ENCODE assay signal across 19 mouse cellular contexts in the genomic region with DNA sequence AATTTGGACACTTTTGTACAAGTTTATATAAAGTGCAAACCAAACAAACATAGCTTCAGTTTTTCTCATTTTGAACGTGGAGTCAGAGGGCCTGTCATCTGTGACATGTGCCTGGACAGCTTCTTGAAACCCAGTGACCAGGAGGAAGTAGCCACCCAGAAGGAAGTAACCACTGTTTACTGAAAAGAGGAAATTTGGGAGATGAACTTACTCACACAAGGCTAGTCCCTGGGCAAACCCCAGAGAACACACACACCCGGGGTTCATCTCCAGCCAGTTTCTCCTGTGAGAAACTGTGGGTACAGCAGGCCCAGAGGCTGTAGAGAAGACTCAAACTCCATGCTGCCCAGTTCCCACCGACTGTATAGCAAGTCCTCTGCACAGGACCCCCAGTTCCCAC. TPM values are rescaled to one million over a fixed set of nuclear protein-coding genes. Genes with fewer than 3 reads are reported as not detected.
DNase-seq lines count a peak whose midpoint lies in the region; ATAC-seq lines count a peak whose summit lies in the region.
"Had no signal": no experiment of that assay in that cellular context is flagged by ENCODE, and none has a peak within 500 bp of the region (broad histone marks: within the 10 kb centered on the region; RNA-seq: fewer than 3 reads in every experiment).

No protein-coding gene starts in this region.

- no peaks in the 10 kb centered on the region for H3K27me3 ChIP-seq in liver, embryonic 13.5 days
- H3K27me3 ChIP-seq: heart, embryonic 13.5 days; midbrain, embryonic 15.5 days had no signal

- no peak overlapping the region for H3K9ac ChIP-seq in liver, embryonic 13.5 days
- H3K9ac ChIP-seq: heart, embryonic 13.5 days; lung, embryonic 14.5 days; midbrain, embryonic 15.5 days had no signal

- no peak for ATAC-seq in liver, embryonic 13.5 days (ENCODE audit: low read depth)
- ATAC-seq in monocyte, adult 5-6 weeks (replicated peaks; ENCODE audit: insufficient number of reproducible peaks, low FRiP score, low TSS enrichment, poor library complexity, severe bottlenecking) = peak; percentile 79
- ATAC-seq: forebrain, embryonic 14.5 days; midbrain, embryonic 15.5 days had no signal

- H3K27ac ChIP-seq in liver, embryonic 13.5 days = peak overlapping the region; percentile 30; the same call in 1 of the 2 replicates
- H3K27ac ChIP-seq: heart, embryonic 13.5 days; hindbrain, embryonic 10.5 days; midbrain, embryonic 15.5 days had no signal

- peak; percentile 28 for DNase-seq in testis, postnatal 10 days (ENCODE audit: low spot score)
- no peak for DNase-seq in testis, postnatal 14 days (ENCODE audit: low spot score)
- no peak for DNase-seq in liver, embryonic 13.5 days
- no peak for DNase-seq in retina, postnatal 1 day
- no peak for DNase-seq in cerebellum, postnatal 25 days
- DNase-seq in kidney, postnatal 14 days = no peak
- DNase-seq: cerebellum, adult 11 months; kidney, adult 8-10 months; kidney, postnatal 36 days; left cerebral cortex, postnatal 4 days; lung, embryonic 14.5 days; thymus, adult 18-20 months had no signal

- no peaks in the 10 kb centered on the region for H3K36me3 ChIP-seq in liver, embryonic 13.5 days
- H3K36me3 ChIP-seq: heart, embryonic 13.5 days; hindbrain, embryonic 10.5 days; midbrain, embryonic 15.5 days had no signal

- H3K4me2 ChIP-seq in liver, embryonic 13.5 days = no peak overlapping the region
- H3K4me2 ChIP-seq: heart, embryonic 13.5 days; lung, embryonic 14.5 days; midbrain, embryonic 15.5 days had no signal

- 24% methylated on average over 3 of the region's 3 CpGs for WGBS in liver, embryonic 13.5 days (ENCODE audit: insufficient replicate concordance)

- no peak overlapping the region for H3K4me3 ChIP-seq in liver, embryonic 13.5 days (replicated peaks)
- H3K4me3 ChIP-seq: erythroblast, embryonic 14.5 days; heart, embryonic 13.5 days; hindbrain, embryonic 10.5 days; megakaryocyte, embryonic 14.5 days; midbrain, embryonic 15.5 days had no signal

- no peaks in the 10 kb centered on the region for H3K9me3 ChIP-seq in liver, embryonic 13.5 days (replicated peaks)
- H3K9me3 ChIP-seq: heart, embryonic 13.5 days; hindbrain, embryonic 10.5 days; megakaryocyte, embryonic 14.5 days; midbrain, embryonic 15.5 days had no signal

- H3K4me1 ChIP-seq in liver, embryonic 13.5 days (replicated peaks) = peaks cover 51% of the 10 kb centered on the region

RNA-seq across cellular contexts. Expression of a gene that starts 3.9 kb away (rescaled TPM):
- polyA plus RNA-seq in liver, embryonic 13.5 days (2015; fragmentation: Nextera tagmentation; extraction: Ambion mirVana) = 6.5 and 8.2 TPM in 2 replicates
- 51.8 to 93.0 TPM (median 58.5 TPM) in 3 replicates for total RNA-seq in monocyte, adult 5-6 weeks (2017)
